Mouse (Mus musculus) cerebellum, adult 9-10 months (tissue): ENCODE data around the gene Pmm1.
"Not testable (repeated sequence)": the region's sequence is repeated elsewhere in the genome, so short reads cannot be mapped to it uniquely, and the experiment has no call there.

Source experiments
- DNase-seq: peaks from one replicate; pipeline ENCODE4 v3.0.0; 2022

Gene Pmm1

DNA sequence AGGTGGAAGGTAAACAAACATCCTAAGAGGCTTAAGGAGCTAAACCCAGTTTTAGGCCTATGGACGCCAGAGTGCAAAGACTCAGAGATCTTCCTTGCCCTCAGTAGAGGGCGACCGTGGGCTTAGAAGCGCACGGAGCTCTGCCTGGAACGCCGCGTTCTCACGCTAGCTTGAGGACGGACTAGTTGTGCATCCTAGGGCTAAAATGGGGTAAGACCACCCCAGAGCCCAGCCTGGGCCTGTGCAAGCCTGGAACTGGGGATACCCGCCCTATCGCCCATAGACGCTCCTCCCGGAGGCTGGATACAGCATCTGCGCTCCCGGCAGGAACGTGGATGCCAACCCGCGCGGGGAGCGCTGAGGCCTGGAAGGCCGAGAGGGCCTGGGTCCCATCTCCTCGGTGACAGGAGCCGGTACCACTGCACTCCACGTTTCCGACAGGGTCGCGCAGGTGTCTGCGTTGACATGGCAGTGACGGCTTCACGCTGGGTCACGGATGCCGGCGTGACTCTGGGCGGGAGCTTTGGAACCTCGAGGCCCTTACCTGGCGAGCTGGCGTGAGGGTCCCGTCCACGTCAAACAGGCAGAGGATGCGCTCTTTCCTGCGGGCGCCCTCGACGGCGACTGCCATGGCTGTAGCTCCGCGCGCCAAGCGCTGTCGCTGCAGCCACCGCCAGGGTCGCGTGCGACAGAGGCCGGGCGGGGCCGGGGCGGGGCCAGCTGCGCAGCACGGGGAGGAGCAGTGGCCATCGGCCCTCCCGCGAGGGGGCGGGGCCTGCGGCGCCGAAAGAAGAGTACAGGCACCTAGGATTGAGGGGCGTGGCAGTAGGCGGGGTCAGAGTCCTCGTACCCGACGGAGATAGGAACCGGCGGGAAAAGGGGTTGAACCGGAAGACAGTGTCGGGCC is at the start of gene Pmm1:
Gene Pmm1, minus strand, starts transcription at position 760 of the 907 bp plus-strand sequence.
- DNase-seq = peak; percentile 99

DNA sequence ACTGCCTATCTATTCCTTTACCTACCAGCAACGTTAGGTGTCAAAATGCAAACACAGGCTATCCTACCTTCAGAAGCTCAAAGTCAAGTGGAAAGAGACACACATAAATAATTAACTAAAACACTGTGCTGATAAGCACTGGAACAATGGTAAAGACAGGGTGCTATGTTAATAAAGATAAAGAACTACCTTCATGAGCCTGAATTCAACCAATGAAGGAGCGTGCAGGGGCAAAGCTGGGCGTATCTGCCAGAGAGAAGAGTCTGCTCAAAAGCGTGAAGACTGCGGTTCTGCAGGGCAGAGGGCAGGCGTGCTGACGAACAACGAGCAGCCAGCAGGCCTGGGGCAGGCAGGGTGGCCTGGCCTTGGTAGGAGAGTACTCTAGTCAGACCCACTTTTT is 43.5 kb upstream of the Pmm1 start:
- DNase-seq = no peak

DNA sequence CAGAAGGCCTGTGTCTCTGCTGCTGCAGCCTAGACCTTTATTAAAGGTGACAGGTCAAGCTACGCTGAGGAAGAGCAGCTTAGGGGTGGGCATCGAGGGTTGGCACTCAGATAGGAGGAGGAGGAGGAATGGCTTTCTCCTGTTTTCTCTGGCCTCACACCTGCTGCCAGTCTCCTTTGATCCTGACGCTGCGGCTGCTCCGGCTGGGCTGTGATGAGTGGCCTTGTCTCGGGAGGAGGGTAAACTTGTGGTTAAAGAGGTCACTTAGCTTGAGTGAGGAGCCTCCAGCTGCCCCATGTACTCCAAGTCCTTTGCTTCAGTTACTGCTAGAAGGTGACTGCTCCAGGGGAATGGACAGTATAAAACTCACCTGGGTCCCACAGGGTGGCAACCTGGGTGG is 33.3 kb upstream of the Pmm1 start:
- DNase-seq = no peak

DNA sequence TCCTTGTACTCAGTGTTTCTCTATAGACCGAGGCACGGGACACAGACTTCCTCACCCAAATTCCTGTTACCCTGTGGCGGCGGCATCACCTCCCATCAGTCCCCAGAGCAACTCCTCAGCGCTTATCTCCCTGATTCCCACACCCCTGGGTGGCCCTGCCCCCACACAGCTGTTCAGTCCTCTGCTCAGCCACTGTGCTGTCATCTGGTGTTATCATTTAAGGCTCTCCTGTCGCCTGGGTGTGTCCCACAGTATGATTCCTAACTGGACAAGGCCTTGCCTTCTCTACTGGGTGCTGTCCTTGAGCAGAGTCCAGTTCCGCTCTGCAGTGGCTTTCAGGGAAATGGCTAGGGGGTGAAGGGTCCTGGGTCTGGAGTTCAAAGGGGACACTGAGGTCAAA is 29.8 kb upstream of the Pmm1 start:
- DNase-seq = no peak

DNA sequence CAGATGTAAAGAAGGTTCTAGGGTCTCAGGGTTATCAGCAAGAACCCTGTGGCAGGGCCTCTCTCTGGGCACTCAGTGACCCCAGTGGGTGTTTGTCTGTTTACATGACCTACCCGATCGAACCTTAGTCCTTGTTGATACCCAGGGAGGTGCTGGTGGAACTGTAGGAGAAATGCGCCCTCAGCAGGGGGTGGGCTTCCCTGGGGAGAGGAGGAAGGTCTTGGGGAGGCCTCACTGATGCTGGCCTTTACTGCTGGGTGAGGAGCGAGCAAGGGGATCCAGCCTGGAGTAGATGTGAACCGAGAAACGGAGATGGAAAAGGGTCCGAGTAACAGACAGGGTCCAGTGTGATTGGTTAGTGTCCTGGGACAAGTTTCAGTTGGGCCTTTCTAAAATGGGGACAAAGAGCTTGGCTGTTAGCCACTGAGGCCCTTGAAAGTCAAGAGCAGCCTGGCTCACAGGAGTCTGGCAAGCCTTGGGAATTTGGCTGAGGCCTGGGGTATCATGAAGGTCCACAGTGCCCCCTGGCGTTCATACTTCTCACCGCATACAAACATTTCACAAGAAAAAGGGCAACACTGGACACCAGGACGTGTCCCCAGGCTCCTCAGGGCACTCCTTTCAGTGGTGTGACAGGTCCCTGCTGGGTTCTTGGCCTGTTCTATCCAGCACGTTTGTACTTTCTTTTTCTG is 28.8 kb upstream of the Pmm1 start:
- DNase-seq = peak; percentile 94

DNA sequence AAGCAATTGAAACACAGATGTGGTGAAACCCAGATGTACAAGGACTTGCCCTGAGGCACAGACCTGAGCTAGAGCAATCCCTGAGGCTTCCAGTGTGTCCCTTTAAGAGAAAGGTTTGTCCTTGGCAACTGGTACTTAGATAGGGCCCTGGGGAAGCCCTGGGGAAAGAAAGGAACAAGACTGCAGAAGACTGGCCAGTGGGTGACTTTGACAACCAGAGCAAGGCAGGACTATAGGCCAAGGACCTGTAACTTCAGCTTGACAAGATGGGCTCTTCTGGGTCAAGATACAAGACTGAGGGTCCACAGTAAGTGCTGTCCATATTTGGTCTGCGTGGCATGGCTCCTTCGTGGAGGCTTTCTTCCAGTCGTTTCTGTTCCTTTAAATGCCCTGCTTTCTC is 26.9 kb upstream of the Pmm1 start, which contains the start of gene Xrcc6:
Gene Xrcc6, plus strand, starts transcription at position 190 of the 400 bp plus-strand sequence.
- no peak for DNase-seq

DNA sequence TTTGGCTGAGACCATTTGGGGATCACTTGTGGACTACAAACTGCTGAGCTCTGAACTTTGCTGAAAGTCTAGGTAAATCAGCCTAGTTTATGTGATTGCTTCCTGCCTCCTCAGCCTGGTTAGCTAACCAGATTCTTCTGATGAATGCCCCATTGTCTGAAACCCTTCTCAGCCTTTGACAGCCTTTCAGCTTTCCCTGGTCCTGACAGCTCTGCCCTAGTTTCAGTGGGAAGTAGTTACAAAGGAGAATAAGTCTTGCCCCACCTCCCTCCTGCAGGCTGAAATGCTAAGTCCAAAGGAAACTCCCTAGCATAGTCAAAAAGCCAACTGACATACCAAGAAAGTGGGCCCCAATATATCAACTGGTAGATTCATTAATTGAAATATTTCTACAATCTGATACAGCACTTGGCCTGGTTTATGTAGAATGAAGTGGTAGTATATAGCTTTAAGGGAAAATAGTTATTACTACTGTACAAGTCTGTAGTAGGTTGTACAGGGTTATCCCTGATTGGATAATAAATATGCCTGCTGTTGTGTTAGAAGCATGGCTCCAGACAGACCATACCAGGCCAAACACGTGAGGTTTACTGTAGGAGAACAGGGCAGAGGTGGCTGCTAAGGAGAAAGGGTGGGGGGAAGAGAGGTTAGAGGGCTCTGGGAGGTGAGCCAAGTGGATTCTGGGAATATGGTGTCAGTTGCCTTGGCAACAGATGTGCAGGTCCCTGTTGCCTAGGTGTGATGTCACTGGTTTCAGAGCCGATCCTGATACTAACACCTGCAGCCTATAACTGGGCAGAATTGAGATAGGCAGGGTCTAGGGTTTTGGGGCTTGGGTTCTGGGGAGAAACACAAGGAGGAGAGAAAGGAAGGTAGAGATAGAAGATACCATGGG is 24.8 kb upstream of the Pmm1 start:
- no peak for DNase-seq

DNA sequence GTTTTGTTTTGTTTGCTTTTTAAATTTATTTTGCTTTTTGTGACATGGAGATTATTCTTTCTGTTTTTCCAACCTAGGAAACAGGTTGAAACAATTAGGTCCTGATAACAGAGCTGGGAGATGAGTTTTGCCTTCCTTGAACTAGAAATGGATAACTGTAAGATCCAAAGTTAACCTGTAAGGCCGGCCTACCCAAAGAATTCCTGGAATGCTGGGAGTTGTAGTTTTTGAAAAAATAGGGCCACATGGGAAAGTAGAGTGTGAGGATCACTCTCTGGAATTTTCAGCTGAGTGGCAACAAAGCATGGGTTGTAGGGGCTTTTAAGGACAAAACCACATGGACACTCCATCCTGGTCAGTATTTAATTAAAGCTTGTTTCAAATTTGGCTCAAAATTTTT is 21.4 kb upstream of the Pmm1 start:
- DNase-seq = no peak

DNA sequence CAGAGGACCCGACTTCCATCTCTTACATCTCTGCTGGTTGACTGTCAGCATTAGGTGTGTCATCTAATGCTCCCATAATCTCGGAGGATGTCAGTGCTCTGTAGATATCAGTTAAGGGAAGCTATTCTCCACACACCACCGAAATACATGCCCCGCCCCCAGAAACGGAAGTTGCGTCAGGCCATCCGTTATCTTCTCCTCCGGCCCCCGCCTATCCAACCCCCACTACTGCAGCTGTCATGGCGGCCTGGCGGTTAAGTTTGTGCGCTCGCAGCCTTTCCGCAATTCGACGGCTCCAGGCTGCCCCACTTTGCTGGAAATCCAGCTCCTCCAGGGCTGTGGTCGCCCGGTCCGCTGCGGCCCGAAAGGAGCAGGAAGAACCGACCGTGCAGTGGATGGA is 19.6 kb upstream of the Pmm1 start, which contains the start of gene 1700029P11Rik:
Gene 1700029P11Rik, plus strand, starts transcription at position 220 of the 400 bp plus-strand sequence.
- DNase-seq = no peak

DNA sequence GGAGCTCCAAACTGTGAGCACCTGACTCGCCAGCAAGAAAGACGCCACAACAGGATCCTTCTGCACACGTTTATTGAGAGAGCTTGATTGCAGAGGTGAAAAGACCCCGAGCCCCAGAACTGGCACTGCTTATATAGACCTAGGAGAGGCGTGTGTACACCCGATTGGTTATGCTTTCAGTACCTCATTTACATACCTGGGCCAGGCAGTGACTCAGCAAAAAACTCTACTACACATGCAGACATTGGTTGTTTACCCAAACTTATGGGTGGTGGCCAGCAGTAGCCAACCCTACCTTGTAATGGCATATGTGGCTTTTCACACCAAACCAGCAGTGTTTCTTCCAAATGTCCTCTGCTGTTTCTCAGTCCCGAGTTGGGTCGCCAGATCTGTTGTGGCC is 14.4 kb upstream of the Pmm1 start:
- not testable (repeated sequence) for DNase-seq

DNA sequence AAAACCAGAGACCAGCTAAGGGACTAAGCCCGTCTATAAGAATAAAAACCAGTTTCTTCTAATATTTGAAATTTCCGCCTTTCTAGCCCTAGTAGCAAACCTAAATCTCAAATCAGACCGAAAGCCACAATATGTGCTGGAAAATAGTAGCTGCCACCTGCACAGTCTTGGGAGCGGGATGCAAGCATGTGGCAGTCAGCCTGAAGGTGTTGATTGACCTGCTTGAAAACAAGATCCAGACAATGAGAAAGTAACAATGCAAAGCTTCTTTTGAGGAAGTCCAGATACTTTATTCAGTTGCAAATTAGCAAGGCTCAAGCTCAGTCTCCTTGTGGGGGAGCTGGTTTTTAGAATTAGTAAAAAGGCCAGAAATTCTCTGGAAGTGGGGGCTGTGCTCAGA is 9.8 kb upstream of the Pmm1 start:
- not testable (repeated sequence) for DNase-seq

DNA sequence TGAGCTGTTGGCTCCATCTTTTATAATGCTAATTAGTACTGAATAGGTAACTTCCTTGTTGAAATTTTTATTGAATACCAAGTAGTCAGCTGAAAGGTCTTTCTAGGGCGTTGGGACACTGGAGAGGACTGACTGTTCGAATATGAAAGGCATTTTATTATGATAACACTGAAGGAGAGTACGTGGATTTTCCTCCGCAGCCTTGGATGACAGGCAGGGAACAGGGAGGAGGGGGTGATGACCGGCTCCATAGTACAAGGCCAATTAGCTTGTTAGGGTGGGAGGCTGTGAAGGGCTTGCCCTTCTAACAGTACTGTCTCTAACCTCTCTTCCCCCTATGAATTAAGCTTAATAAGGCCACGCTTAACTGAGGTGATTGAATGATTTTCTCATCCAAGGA is 8.9 kb upstream of the Pmm1 start:
- not testable (repeated sequence) for DNase-seq

DNA sequence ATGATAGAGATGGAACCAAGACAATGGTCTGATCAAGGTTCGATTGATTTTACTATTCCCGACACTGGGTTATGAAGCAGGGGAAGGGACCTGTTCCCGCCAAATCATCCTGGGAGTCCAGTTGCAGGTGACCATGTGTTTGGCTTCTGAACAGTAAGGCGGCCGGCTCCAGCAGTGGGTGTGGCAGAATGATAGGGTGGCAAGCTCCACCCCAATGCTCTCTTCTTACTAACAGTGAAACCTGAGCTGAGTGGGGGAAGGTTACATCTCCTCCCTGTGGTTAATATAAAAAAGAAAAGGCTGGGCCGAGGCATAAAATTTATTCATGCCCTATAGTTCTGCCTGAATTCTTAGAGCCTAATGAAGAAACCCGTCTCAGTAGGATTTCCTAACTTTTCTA is 8.4 kb upstream of the Pmm1 start:
- DNase-seq = no peak

DNA sequence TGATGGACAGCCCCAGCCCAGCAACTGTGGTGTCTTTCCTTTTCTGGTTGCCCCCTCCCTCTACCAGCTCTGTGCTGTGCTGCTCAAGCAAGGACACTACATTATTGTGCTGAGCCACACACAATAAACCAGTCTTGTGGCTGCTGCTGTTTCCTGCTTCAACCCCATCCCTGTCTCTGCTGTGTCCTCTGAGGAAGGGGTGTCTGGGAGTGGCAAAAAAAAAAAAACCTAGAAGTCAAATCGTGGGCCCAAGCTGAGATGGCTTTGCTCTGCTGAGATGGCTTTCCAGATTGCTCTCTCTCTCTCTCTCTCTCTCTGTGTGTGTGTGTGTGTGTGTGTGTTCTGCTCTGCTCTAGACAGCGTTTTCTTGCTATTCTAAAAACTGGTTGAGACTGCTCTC is 7.7 kb upstream of the Pmm1 start:
- DNase-seq = no peak

DNA sequence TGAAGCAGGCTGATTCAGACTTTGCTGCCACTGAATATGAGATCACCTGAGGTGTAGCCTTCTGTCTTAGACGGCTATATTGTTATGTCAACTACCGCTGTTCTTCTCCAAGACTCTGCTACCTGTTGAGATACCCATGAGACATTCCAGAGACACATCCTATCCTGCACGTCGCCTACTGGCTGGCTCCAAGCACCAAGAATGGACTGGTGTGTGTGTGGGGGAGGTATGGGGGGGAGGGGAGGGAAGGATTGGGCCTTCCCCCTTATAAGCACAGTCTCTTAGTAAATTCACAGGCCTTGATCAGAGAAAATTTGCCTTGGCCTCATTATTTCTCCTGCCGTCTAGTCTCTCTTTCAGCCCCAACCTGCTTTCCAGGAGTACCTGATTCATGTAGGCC is 7.1 kb upstream of the Pmm1 start:
- no peak for DNase-seq

DNA sequence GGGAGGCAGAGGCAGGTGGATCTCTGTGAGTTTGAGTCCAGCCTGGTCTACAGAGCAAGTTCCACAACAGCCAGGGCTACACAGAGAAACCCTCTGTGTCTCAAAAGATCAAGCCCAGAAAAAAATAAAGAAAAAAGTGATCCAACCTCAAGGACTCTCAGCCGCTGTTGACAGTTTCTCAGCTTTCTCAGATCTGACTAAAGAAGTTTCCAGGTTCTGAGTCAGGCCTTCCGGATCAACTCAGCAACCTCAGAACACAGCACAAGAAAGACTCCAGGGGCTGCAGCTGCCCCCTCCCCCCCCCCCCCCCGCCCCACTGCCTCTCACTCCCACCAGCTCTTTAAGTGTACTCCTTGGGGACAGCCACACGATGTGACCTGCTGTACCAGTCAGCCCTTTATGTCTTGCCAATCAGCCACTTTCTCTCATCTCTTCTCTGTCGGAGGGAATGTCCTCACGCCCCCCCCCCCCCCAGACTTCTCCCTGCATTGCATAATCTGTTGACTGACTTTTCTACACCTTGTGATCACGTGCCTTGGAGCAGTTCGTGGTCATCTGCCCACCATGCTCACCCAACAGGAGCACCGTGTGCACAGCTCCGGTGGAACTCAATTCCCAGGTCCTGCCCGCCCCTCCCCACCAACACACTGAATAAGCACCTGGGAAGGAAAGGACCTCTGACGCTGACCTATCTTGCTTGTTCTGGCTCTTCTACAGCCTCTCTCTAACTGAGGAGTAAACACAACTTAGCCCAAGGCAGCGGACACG is 5.5 kb upstream of the Pmm1 start:
- DNase-seq = no peak

DNA sequence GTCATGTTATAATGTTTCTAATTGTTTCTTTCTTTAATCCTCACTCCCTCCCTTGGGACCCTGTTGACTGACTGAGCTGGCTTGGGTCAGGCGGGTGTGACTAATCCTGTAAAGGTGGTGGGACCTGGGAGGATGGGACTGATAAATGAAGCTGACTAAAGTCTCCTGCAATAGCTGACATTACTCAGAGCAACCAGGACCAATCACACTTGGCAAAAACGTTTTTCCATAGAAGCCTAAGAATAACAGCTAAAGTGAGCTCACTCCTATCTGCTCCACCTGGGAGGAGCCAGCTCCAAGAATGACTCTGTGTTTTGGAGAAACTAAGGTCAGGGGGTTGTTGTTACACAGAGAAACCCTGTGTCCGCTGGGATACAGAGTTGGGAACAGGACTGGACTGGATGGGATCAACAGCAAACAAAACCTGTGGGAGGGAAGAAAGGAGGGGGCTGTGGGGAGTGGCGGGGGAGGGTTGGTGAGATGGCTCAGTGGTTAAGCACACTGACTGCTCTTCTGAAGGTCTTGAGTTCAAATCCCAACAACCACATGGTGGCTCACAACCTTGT is 4.3 kb upstream of the Pmm1 start:
- DNase-seq = no peak

DNA sequence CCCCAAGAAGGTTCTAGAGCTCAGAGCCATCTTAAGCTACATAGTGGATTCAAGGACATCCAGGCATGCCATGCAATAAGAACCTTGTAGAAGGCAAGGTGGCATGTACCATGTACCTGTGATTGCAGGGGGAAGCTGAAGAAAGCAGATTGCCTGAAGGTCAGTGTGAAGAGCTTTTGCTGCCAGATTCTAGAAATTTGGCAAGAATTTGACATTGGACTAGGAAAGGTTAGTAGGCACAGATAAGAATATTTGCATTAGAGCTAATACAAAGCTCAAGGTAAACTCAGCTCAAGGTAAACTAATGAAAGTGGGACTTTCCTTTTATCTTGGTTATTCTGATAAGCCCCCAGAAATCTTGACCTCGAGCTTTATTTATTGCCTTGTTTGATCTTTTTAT is 3.5 kb upstream of the Pmm1 start:
- DNase-seq = no peak

DNA sequence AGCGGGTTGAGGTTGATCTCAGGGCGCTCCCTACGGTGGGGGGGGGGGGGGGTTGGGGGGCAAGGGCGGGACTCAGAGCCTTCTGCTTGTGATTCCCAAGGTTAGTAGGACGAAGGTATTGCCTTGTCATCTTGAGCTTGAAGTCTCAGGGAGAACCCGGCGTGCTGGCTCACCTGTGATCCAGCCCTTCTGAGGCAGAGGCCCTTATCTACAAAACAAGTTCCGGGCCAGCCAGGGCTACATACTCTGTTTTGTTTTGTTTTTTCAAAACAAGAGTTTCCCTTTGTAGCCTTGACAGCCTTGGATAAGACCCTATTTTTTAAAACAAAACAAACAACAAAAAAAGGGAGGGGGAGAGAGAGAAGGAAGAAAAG is 335 bp upstream of the Pmm1 start:
- DNase-seq = no peak

DNA sequence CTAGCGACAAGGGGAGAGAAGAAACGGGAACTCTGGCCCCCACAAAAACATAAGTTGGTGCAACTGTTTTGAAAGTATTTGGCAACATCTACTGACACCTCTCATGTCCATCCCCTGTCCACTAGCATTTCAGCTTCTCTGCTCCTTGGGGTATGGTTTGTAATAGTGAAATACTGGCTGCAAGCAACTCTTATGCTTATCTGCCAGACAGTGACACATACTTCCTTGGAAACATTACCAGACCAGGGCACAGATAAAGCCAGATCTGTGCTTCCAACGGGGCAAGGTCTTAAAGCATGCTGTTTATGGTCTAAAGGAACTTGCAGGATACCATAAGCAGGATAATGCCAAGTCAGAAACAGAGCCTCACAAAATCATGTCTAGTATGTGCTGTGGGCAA is 1.8 kb downstream of the Pmm1 start:
- DNase-seq = peak; percentile 13

DNA sequence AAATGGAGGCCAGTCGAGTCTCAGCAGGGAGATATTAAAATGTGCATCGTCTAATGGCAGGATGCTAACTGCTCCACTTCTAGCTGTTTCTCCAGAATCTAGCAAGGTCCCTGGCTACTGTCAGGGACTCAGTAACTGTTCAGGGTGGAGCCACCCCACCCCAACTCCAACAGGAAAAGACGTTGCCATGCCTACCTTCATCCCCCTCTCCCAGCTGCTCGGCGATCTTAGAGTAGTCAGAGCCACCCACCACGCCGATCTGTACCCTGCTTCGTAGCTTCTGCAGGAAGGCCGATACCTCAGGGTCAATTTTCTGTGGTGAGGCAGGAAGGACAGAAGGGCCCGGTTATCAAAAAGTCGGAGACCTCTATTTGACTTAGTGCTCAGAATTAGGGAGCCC is 3.1 kb downstream of the Pmm1 start:
- DNase-seq = peak; percentile 17

DNA sequence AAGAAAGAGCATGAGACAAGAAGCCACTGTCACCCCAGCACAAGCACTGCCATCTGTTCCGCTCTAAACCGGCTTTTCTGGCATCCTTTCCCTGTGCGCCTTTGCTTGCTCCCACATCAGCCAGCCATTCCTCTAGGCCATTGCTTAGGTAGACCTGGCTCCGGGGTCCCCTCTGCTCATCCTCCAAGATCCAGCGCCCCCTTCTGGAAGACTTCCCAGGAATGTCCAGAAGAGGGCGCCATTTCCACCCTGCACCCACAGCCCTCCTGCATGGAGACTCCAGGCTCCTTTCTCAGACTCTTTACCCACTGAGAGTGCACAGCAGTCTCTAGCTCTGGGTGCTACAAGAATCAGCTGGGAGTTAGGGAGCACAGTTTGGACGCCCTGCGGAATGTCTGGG is 4.3 kb downstream of the Pmm1 start:
- DNase-seq = peak; percentile 75
